Mouse (Mus musculus) CH12.LX (cell line): ENCODE data around the gene Cdh13. TPM values are rescaled to one million over a fixed set of nuclear protein-coding genes. Genes with fewer than 3 reads are reported as not detected.

Source experiments
- DNase-seq: peaks from one replicate; pipeline ENCODE4 v3.0.0-alpha.2; 2013; ENCODE audit errors: extremely low read depth
- H3K27ac ChIP-seq: 2 replicates; pipeline ENCODE4 v1.5.1; 2012; ENCODE audit warnings: low read depth, mild to moderate bottlenecking, control low read depth, moderate library complexity; ENCODE audit not compliant: insufficient read depth
- H3K27me3 ChIP-seq: replicated peaks from 2 replicates; pipeline ENCODE3; 2012; ENCODE audit warnings: inconsistent platforms
- H3K36me3 ChIP-seq, 2 experiments: replicated peaks in 1 of 2; 2 replicates each; pipeline versions ENCODE3 to v1.6.1; 2012; ENCODE audit warnings: inconsistent platforms in 1 of 2, low read length in 1 of 2, mild to moderate bottlenecking in 1 of 2, mixed read lengths in 1 of 2, moderate library complexity in 1 of 2; ENCODE audit not compliant: control insufficient read depth in 1 of 2, insufficient read depth in 1 of 2
- H3K4me1 ChIP-seq, 2 experiments: 2 replicates each; pipeline ENCODE4 v1.6.1; 2012; ENCODE audit warnings: inconsistent platforms in 1 of 2, moderate library complexity in 1 of 2; ENCODE audit not compliant: insufficient read depth in 2 of 2, control insufficient read depth in 1 of 2
- H3K4me2 ChIP-seq: 2 replicates; pipeline ENCODE4 v1.6.1; 2012; ENCODE audit warnings: low read depth, mild to moderate bottlenecking, control low read depth; ENCODE audit not compliant: poor library complexity, insufficient read depth, severe bottlenecking
- H3K4me3 ChIP-seq, 3 experiments: fragments of 150-350 bp in 1 of 3; sonication (generic) in 1 of 3; replicated peaks in 1 of 3; 2 replicates each; pipeline versions ENCODE3 to v1.5.1; 2011 to 2012; ENCODE audit warnings: low read depth in 2 of 3, low read length in 2 of 3, mild to moderate bottlenecking in 2 of 3, moderate library complexity in 2 of 3, control low read depth in 1 of 3, improper control_type of control experiment in 1 of 3, inconsistent platforms in 1 of 3, mixed read lengths in 1 of 3; ENCODE audit not compliant: poor library complexity in 1 of 3
- H3K79me2 ChIP-seq: replicated peaks from 2 replicates; pipeline ENCODE4 v1.6.1; 2012; ENCODE audit warnings: mild to moderate bottlenecking, moderate library complexity; ENCODE audit not compliant: control insufficient read depth, poor library complexity, insufficient read depth, severe bottlenecking; ENCODE audit errors: extremely low read depth
- H3K9ac ChIP-seq: 2 replicates; pipeline ENCODE4 v1.6.1; 2012; ENCODE audit warnings: low read depth, mild to moderate bottlenecking, control low read depth, moderate library complexity; ENCODE audit not compliant: insufficient read depth
- H3K9me3 ChIP-seq: replicated peaks from 2 replicates; pipeline ENCODE3; 2012; ENCODE audit warnings: low read length, inconsistent platforms, mixed read lengths
- CHD2 ChIP-seq: IDR thresholded peaks from 2 replicates; pipeline ENCODE4 v1.6.1; 2011; ENCODE audit warnings: low read length, improper control_type of control experiment
- E2F4 ChIP-seq: IDR thresholded peaks from 2 replicates; pipeline ENCODE4 v1.6.1; 2011; ENCODE audit warnings: low read depth, low read length, improper control_type of control experiment; ENCODE audit not compliant: insufficient replicate concordance
- ELF1 ChIP-seq: IDR thresholded peaks from 2 replicates; pipeline ENCODE4 v1.6.1; 2014; ENCODE audit warnings: low read depth, mild to moderate bottlenecking, inconsistent platforms, low read length, improper control_type of control experiment
- GABPA ChIP-seq: IDR thresholded peaks from 2 replicates; pipeline ENCODE4 v1.6.1; 2012; ENCODE audit warnings: low read depth, low read length, improper control_type of control experiment, inconsistent platforms; ENCODE audit not compliant: insufficient replicate concordance
- IRF4 ChIP-seq: IDR thresholded peaks from 2 replicates; pipeline ENCODE4 v1.6.1; 2014; ENCODE audit warnings: low read depth, mild to moderate bottlenecking, inconsistent platforms, low read length, improper control_type of control experiment
- JUN ChIP-seq: IDR thresholded peaks from 2 replicates; pipeline ENCODE4 v1.6.1; 2011; ENCODE audit warnings: low read depth, mild to moderate bottlenecking, low read length, improper control_type of control experiment, moderate library complexity; ENCODE audit not compliant: insufficient read depth
- KAT2A ChIP-seq: IDR thresholded peaks from 2 replicates; pipeline ENCODE4 v1.6.1; 2012; ENCODE audit warnings: low read length, improper control_type of control experiment, inconsistent platforms; ENCODE audit not compliant: insufficient replicate concordance
- MAFK ChIP-seq: IDR thresholded peaks from 2 replicates; pipeline ENCODE4 v1.6.1; 2011; ENCODE audit warnings: low read length, improper control_type of control experiment; ENCODE audit not compliant: insufficient replicate concordance
- MAX ChIP-seq: IDR thresholded peaks from 2 replicates; pipeline ENCODE4 v1.6.1; 2011; ENCODE audit warnings: low read length, improper control_type of control experiment
- MAZ ChIP-seq: IDR thresholded peaks from 2 replicates; pipeline ENCODE4 v1.6.1; 2012; ENCODE audit warnings: low read depth, mild to moderate bottlenecking, inconsistent platforms, low read length, improper control_type of control experiment, moderate library complexity
- MEF2A ChIP-seq: IDR thresholded peaks from 2 replicates; pipeline ENCODE4 v1.6.1; 2014; ENCODE audit warnings: low read depth, mild to moderate bottlenecking, inconsistent platforms, low read length, improper control_type of control experiment, borderline replicate concordance
- MXI1 ChIP-seq: IDR thresholded peaks from 2 replicates; pipeline ENCODE4 v1.6.1; 2011; ENCODE audit warnings: mild to moderate bottlenecking, low read depth, low read length, improper control_type of control experiment
- MYC ChIP-seq: IDR thresholded peaks from 2 replicates; pipeline ENCODE4 v1.6.1; 2011; ENCODE audit warnings: low read depth, mild to moderate bottlenecking, improper control_type of control experiment, low read length
- NELFE ChIP-seq: IDR thresholded peaks from 2 replicates; pipeline ENCODE4 v1.6.1; 2011; ENCODE audit warnings: low read depth, low read length, improper control_type of control experiment
- PAX5 ChIP-seq: IDR thresholded peaks from 2 replicates; pipeline ENCODE4 v1.6.1; 2012; ENCODE audit warnings: low read length, inconsistent platforms, mixed read lengths
- POLR2AphosphoS2 ChIP-seq: IDR thresholded peaks from 2 replicates; pipeline ENCODE4 v1.6.1; 2011; ENCODE audit warnings: low read depth, low read length, improper control_type of control experiment
- RAD21 ChIP-seq: IDR thresholded peaks from 2 replicates; pipeline ENCODE4 v1.6.1; 2011; ENCODE audit warnings: low read depth, mild to moderate bottlenecking, low read length, improper control_type of control experiment, moderate library complexity
- RCOR1 ChIP-seq: conservative IDR thresholded peaks from 2 replicates; pipeline ENCODE4 v1.6.1; 2012; ENCODE audit warnings: low read depth, mild to moderate bottlenecking, inconsistent platforms, low read length, improper control_type of control experiment
- TBP ChIP-seq: conservative IDR thresholded peaks from 2 replicates; pipeline ENCODE4 v1.6.1; 2011; ENCODE audit warnings: low read depth, low read length, improper control_type of control experiment
- USF1 ChIP-seq: IDR thresholded peaks from 2 replicates; pipeline ENCODE4 v1.6.1; 2014; ENCODE audit warnings: low read depth, mild to moderate bottlenecking, inconsistent platforms, low read length, improper control_type of control experiment
- USF2 ChIP-seq: conservative IDR thresholded peaks from 2 replicates; pipeline ENCODE4 v1.6.1; 2011; ENCODE audit warnings: low read depth, low read length, improper control_type of control experiment
- ZC3H11A ChIP-seq: IDR thresholded peaks from 2 replicates; pipeline ENCODE4 v1.6.1; 2012; ENCODE audit warnings: low read depth, mild to moderate bottlenecking, inconsistent platforms, low read length, improper control_type of control experiment
- ZNF384 ChIP-seq: IDR thresholded peaks from 2 replicates; pipeline ENCODE4 v1.6.1; 2012; ENCODE audit warnings: low read depth, low read length, improper control_type of control experiment, inconsistent platforms
- dilution Hi-C: fragments of 300-500 bp; cut with MboI; formaldehyde crosslinking; loops from 2 replicates; pipeline ENCODE4 v1.14.3; 2020; ENCODE audit warnings: low sequenced_read_pairs; ENCODE audit not compliant: extremely low pct_unique_long_range_greater_than_20kb, extremely low pct_ligation_motif_present
- in situ Hi-C: fragments of 300-500 bp; cut with MboI; formaldehyde crosslinking; loops from 3 replicates; pipeline ENCODE4 v1.14.3; 2019; ENCODE audit warnings: low sequenced_read_pairs, low pct_ligation_motif_present, low pct_unique_long_range_greater_than_20kb, mixed read lengths
- polyA plus RNA-seq: library from polyadenylated mRNA; unstranded; fragments of >175 nt; gene quantifications from 2 replicates; pipeline ENCODE4 v1.2.1, GENCODE M21; 2012; ENCODE audit warnings: low read depth; ENCODE audit not compliant: insufficient read length
- total RNA-seq, 2 experiments: library from RNA; depleted of rRNA; stranded (reverse); fragments of 300-350 nt in 1 of 2; fragments of >200 nt in 1 of 2; gene quantifications; 2 replicates each; pipeline ENCODE4 v1.2.3; 2012 to 2014

Cdh13 gene
- total and polyA plus RNA-seq, 3 experiments: not detected

DNA sequence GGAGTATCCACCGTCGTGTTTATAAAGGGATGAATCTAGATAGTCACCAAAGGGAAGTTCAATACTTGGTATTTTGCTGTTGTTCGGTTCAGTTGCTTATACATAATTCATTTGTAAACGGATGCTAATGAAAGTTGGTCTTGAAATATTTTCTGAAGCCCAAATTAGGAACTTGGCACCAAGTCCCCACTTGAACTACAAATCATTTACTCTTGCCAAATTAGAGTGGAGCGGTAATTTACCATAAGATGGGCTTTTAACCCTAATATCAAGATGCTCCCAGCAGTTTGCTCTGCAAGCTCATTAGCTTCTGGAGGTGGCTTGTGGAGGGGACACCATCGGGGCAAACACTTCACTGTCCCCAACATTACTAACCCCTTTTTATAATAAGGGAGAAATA, 164.5 kb downstream of the Cdh13 start:
- H3K36me3 ChIP-seq: no peaks in the 10 kb centered on the region
- H3K9ac ChIP-seq: no peak overlapping the region
- H3K9me3 ChIP-seq: peaks cover 88% of the 10 kb centered on the region
- H3K4me2 ChIP-seq: no peak overlapping the region
- no peak for DNase-seq
- in situ Hi-C loops: no loop called here
- TF ChIP-seq TBP: no peak
- no peak overlapping the region for H3K27ac ChIP-seq
- no peaks in the 10 kb centered on the region for H3K79me2 ChIP-seq
- H3K27me3 ChIP-seq: no peaks in the 10 kb centered on the region
- no peak overlapping the region for H3K4me3 ChIP-seq
- H3K4me1 ChIP-seq: no peaks in the 10 kb centered on the region
- dilution Hi-C loops: no loop called here

DNA sequence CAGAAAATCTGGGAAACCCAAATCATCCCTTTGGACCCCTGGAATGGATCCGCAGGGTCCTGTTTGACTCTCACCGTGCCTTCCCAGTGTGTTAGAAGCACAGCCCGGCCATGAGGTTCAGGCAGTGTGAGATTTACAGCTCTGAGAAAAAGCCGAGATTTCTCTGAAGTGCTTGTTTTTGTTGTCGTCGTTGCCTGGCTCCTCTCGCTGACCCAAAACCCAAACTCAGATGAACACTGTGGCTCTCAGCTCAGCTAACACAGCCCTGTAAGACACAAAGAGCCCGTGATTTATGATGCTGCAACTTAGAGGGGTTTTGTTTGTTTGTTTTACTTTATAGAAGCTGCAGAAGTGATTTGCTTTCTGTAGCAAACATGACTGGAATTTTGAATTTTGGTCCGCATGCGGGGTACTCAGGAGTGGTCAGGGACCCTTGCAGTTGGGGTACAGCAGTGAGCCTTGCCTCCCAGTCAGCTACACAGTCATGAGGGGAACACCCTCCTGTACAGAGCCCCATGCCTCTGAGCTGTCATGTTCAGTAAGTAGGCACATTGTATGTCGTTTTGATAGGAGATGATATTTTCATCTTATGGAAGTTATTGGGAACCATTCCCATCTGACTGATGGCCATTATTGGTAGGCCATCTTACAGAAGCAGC, 169.0 kb downstream of the Cdh13 start:
- Histone ChIP-seq H3K36me3 (no peaks in the 10 kb centered on the region), H3K4me2 (no peak overlapping the region), H3K27me3 (no peaks in the 10 kb centered on the region), H3K9me3 (peaks cover 82% of the 10 kb centered on the region), H3K4me3 (no peak overlapping the region), H3K9ac (no peak overlapping the region), H3K4me1 (no peaks in the 10 kb centered on the region), H3K79me2 (no peaks in the 10 kb centered on the region), H3K27ac (no peak overlapping the region)
- no peak for DNase-seq
- dilution Hi-C loops: no loop called here
- no peak for TF ChIP-seq USF2
- TF ChIP-seq MAX: no peak
- TF ChIP-seq ELF1: no peak
- TF ChIP-seq MAZ: no peak
- TF ChIP-seq MYC: no peak
- no peak for TF ChIP-seq PAX5
- TF ChIP-seq CHD2: no peak
- no peak for TF ChIP-seq IRF4
- no peak for TF ChIP-seq ZC3H11A
- no peak for TF ChIP-seq MAFK
- TF ChIP-seq JUN: no peak
- no peak for TF ChIP-seq GABPA
- TF ChIP-seq USF1: no peak
- in situ Hi-C loops: no loop called here

DNA sequence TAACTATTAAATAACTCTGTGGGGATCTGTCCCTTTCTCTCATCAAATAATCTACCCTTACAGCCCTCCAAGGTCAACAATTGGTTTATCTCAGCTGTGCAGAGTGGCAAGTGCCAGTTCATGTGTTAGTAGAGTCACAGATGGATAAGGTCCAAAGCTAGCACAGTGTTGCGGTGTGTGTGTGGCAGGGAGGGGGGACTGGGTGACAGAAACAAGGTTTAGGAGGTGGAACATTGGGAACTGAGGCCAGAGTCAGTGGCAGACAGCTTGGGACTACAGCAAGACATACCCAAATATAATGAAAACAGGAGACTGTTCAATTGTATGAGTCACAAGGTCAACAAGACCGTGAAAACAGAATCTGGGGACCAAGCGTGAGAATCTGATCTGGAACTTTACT, 171.7 kb downstream of the Cdh13 start:
- TF ChIP-seq E2F4 (no peak), MXI1 (no peak), RCOR1 (no peak), MAZ (no peak), ZNF384 (no peak), KAT2A (no peak), GABPA (no peak), ZC3H11A (no peak), MEF2A (no peak), NELFE (no peak), MYC (no peak), POLR2AphosphoS2 (no peak), RAD21 (no peak)
- in situ Hi-C loops (no loop called here), dilution Hi-C loops (no loop called here)
- Histone ChIP-seq H3K4me3 (no peak overlapping the region), H3K4me2 (no peak overlapping the region), H3K27me3 (no peaks in the 10 kb centered on the region), H3K9me3 (peaks cover 82% of the 10 kb centered on the region), H3K27ac (no peak overlapping the region), H3K36me3 (no peaks in the 10 kb centered on the region), H3K79me2 (no peaks in the 10 kb centered on the region), H3K9ac (no peak overlapping the region), H3K4me1 (no peaks in the 10 kb centered on the region)
- DNase-seq: no peak
